Mouse (Mus musculus): ENCODE data around the gene Hmgn3.

- TF ChIP-seq CTCF (conservative IDR thresholded peaks at IDR 0.05; ENCODE audit: low read length) (no peak), NANOG (IDR thresholded peaks at IDR 0.05; ENCODE audit: borderline replicate concordance, low read length) (no peak)
Observed at GRCm38 (mm10) chr9:83108821-83109220, 37.7 kb downstream of the Hmgn3 start.

Measured in E14TG2a.4 (cell line).